Mouse (Mus musculus) layer of hippocampus, adult 9-11 months (tissue): ENCODE results near the gene Helt.
A peak's percentile ranks its signal among the peaks of the same experiment; 100 is the strongest.

Experiments
- DNase-seq: peaks from one replicate; pipeline ENCODE4 v3.0.0; 2022

The Helt gene

GRCm38 (mm10) chr8:46294181-46294892 is at the start of gene Helt:
Helt (minus strand) TSS chr8:46294671.
- no peak for DNase-seq

DNA sequence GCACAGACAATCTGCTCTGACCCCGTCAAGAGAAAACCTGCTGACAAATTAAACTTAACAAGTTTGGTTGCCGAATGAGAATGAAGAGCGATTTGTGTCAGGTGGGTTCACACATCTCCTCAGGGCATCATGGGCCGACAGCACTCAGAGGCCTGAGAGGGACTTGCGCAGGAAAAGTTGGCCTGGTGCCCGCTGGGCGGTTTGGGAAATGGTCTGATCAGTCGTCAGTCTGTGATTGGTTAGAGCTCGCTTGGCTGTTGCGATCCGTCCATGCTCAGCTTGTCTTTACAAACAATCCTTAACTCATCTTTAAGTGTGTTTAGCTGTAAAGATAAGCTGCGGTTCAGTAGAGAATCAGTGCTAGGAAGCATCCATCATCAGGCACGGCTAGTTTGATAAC is 47.8 kb upstream of the Helt start:
- no peak for DNase-seq

GRCm38 (mm10) chr8:46340381-46341273 is 46.2 kb upstream of the Helt start:
- no peak for DNase-seq

DNA sequence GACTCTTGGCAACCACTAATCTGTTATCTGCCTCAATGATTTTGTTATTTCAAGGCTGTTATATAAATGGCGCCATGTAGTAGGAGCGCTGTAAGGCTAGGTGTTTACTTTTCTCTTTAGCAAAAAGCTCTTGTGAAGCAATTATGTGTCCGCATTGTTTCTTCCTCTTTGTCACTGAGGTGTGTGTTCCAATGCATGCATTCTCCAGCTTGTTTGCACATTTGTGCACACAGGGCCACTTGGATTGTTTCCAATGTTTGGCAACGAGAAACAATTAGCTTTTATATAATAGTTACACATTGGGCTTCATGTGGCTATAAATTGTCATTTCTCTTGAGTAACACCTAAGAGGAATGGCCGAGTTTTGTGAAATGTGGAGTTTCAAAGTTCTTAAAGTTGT is 44.8 kb upstream of the Helt start:
- DNase-seq = no peak

DNA sequence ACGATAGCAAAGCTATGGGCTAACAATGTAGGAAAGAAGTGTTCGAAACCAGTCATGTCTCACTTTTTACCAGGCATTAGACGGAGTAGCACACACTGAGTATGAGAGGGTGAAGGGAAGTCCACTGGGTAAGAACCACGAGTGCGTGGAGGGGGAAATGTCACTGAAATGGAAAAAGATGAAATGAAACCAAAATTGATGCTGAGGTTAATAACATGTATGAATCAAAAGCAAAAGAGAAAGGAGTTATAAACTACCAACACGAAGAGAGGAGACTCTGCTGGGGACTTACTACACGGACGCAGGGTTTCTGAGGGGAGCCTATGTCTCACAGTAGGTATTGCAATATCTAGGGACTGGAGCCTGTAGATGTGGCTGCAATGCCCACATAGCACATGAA is 41.9 kb upstream of the Helt start:
- DNase-seq = no peak

DNA sequence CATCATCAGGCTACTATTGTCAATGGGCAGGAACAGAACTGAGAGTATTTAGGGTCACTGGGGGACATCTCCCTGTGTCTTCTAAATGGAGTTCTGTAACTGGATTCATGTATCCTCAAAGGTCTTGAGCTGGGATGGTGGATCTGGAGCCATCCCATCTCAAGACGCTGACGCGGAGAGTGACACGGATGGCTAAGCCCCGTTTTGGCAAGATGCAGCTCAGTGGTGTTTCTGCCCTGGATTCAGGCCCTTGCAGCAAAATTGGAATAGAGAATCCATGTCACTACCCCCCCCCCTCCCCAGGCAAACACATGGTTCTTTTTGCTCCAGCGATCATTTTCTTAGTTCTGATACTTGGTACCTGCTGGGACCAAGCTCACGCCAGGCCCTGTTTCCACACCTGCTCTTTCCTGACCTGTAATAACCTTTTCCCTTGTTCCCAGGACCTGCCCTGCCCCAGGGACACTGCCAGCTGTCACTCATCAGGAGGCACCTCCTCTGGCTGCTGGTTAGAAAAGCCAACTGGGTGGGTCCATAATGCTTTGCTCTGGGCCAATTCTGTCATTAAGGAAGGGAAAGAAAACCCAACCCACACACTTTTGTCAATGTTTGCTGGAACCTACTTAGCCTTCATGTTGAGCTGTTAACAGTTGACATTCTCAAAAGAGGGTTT is 38.1 kb upstream of the Helt start:
- DNase-seq = no peak

DNA sequence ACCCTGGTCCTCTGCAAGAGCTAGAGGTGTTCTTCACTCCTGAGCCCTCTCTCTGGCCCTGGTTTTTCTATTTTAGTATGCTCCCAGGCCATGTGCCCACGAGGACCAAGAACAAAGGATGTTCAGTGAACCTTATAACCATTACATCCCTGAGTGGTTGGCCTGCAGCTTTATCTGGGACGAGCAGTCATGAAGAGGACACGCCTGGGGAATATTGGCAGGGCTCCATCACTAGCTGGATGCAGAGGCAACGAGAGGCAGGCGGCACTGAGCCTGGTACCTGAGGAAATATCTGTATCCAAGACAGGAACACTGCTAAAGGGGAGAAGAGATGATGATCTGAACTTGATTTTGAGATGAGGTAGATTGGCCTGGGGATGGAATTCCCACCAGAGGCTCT is 37.3 kb upstream of the Helt start:
- DNase-seq = no peak

- no peak for DNase-seq
These were observed 34.9 kb upstream of the Helt start for GRCm38 (mm10) chr8:46329396-46329795.

DNA sequence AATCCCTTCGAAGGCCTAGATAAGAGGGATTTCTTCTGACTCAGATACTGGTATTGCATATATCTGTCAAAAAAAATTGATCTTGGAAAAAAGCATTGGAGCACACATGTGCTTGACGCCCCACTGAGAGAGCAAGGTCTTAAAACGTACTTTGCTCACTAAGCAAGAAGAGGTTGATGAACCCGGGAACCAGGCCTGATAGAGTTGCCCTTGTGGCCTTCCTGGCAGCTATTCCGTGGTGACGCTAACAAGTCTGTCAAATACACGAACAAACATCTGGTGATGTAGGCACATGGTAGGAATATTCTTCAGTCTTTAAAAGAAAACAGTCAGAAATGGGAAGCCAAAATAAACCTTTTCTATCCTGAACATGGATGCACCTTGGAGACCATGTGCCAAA is 32.8 kb upstream of the Helt start:
- no peak for DNase-seq

DNA sequence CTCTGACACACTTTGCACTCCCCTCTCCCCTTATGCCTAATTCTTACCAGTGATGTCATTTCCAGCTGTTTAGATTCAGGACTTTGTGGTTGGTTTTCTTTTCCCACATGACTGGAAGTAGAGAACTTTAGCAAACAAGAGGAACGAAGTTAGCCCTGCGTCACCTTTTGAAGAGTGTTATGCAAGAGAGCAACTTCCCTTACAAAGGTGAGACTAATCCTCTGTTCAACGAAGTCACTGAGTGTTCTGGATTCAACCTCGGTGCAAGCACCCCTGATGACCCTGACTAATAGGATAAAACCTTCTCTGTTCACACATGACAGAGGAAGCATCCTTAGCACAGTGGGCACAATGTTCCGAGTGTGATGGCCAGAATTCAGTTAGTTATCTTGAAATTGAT is 32.2 kb upstream of the Helt start:
- DNase-seq = no peak

DNA sequence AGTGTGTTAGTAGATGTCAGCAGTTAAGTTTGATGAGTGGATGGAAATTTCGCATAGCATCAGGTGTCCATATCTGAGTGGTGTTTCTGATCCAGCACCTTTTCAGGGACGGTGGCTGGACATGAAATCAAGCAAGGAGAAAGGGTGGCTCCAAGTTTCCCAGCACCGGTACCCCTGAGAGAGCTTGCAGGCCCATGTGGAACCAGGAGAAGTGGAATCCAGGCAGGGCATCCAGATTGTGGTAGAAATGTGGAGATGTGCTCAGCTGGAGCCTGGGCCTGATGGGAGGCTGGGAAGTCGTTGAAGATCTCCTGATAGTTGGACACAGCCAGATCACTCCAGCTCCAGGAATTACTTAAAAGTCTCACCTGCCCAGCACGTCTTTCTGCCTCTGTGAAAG is 30.2 kb upstream of the Helt start:
- no peak for DNase-seq

DNA sequence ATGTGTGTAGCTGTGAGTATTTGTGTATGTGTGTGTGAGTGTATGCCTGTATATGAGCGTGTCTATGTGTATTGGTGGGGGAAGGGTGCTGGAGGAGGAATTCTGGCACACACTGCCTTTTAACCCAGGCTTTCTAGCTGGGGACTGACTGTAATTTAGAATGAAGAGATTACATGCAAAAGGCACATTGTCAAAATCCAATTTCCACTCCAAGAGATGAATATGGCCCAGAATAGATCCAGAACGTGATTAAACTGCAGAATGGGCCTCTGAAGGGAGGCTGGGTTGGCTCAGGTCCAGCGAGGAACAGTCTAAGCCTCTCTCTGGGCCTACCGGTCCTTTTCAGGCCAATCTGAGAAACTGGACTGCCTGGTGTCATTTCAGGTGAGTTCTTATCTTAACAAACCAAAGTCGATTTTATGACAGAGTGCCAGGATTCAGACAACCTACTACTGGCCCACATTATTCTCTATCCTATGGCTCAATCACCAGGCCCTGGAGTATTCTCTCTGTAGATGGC is 29.3 kb upstream of the Helt start:
- DNase-seq = no peak

GRCm38 (mm10) chr8:46322833-46323232 is 28.4 kb upstream of the Helt start:
- no peak for DNase-seq

GRCm38 (mm10) chr8:46322421-46322820 is 27.9 kb upstream of the Helt start:
- no peak for DNase-seq

GRCm38 (mm10) chr8:46318802-46319201 is 24.3 kb upstream of the Helt start:
- no peak for DNase-seq

DNA sequence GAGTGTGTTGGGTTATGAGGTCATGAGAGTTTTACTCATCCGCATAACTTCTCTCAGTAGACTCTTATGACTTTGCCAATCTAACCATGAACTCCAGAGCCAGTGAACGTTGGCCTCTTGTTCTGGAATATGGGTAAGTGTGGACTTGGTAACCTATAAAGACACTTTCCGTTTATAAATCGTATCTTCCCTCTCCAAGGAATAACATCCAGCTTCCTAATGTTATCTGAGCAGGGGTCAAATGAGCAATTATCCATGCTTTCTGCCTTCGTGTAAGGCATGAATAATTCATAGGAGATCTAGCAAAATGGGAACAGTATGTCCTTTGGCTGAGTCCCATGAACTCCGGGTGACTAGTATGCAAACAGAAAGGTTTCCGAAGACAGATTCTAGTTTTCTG is 22.7 kb upstream of the Helt start:
- no peak for DNase-seq

DNA sequence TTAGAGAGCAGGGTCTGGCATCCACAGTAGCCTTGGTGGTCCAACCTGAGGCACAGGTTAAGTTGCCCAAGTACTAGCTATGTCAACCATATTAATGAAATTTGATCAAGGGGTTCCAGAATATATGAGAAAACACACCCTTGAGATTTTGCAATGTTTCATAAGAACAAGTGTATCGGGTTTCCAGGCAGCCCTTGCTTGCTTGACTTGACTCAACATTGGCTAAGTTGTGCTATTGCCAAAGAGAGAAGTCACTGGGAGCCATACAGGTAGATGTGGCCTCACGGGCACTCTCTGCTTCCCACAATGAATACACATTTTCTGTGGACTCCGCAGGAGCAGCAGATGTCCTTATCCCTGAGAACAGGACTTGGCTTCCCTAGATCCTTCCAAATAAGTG is 19.3 kb upstream of the Helt start:
- DNase-seq = no peak

GRCm38 (mm10) chr8:46311159-46311558 is 16.7 kb upstream of the Helt start:
- DNase-seq = peak; percentile 69

DNA sequence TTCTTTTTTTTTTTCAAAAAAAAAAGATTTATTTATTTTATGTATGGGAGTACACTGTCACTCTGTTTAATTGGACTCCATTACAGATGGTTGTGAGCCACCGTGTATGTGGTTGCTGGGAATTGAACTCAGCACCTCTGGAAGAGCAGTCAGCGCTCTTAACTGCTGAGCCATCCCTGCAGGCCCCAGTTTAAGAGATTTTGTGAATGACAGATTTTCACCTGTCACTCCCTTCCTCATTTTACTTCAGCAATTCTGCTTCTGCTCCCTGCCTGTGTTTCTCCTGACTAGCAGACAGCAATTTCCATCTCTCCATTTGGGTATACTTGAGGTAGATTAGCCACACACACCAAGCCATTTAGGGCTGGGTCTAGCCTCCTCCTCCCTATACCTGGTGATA is 13.7 kb upstream of the Helt start:
- DNase-seq = no peak

GRCm38 (mm10) chr8:46305733-46306349 is 11.4 kb upstream of the Helt start:
- DNase-seq = no peak

DNA sequence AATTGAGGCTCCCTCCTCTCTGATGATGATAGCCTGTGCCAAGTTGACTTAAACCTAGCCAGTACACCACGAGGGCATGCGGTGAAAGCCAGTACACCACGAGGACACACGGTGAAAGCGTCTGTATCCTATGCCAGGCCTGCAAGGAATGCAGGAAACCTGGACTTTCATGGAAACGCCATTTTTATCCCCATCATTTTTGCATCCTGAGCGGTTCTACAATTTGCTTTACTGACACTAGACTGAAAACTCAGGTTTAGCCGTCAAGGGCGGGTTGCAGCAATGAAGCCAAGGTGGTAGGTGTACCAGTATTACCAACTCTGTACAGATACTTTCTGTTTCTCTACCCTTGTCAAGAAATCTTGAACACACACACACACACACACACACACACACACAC is 7.7 kb upstream of the Helt start:
- no peak for DNase-seq

- no peak for DNase-seq
These were observed 4.4 kb upstream of the Helt start for GRCm38 (mm10) chr8:46298847-46299246.

DNA sequence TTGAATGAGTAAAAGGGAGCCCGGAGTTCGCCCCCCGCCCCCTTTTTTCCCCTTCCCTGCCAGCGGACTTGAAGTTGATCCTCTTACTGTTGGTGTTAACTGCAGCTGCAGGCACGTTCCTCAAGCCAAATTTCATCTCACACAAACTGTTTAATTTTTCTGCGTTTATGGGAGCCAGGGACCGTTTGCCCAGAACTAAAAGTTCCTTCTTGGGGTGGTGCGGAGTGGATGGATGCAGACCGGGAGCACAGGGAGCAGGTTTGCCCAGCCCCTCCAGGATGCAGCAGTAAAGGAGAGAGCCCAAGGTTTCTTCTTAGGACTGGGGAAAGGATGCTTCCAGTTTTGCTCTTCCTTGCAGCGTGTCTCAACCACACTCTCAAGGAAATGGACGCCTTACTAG is 2.1 kb upstream of the Helt start:
- DNase-seq = no peak
